Mouse (Mus musculus) midbrain, embryonic 15.5 days (tissue): ENCODE measurements around the gene Fgf11. TPM values are rescaled to one million over a fixed set of nuclear protein-coding genes. Genes with fewer than 3 reads are reported as not detected.

Source experiments
- ATAC-seq: fragments of 200-750 bp; cut with Nextera tagmentation; replicated peaks from 2 replicates; pipeline ENCODE4 v1.8.0; 2017; ENCODE audit warnings: moderate TSS enrichment
- H3K27ac ChIP-seq: fragments of 300-500 bp; sonication (generic); 2 replicates; pipeline ENCODE4 v1.5.1; 2015; ENCODE audit warnings: mild to moderate bottlenecking, inconsistent platforms
- H3K27me3 ChIP-seq: fragments of 300-500 bp; sonication (generic); replicated peaks from 2 replicates; pipeline ENCODE4 v1.6.1; 2015; ENCODE audit warnings: inconsistent platforms
- H3K36me3 ChIP-seq: fragments of 300-500 bp; sonication (generic); replicated peaks from 2 replicates; pipeline ENCODE4 v1.6.1; 2015; ENCODE audit warnings: inconsistent platforms
- H3K4me1 ChIP-seq: fragments of 300-500 bp; sonication (generic); 2 replicates; pipeline ENCODE4 v1.6.1; 2015; ENCODE audit warnings: inconsistent platforms
- H3K4me2 ChIP-seq: fragments of 300-500 bp; sonication (generic); 2 replicates; pipeline ENCODE4 v1.6.1; 2015; ENCODE audit warnings: inconsistent platforms, mild to moderate bottlenecking, moderate library complexity
- H3K4me3 ChIP-seq: fragments of 300-500 bp; sonication (generic); 2 replicates; pipeline ENCODE4 v1.5.1; 2015; ENCODE audit warnings: mild to moderate bottlenecking, inconsistent platforms
- H3K9ac ChIP-seq: fragments of 300-500 bp; sonication (generic); 2 replicates; pipeline ENCODE4 v1.6.1; 2015; ENCODE audit warnings: mild to moderate bottlenecking, inconsistent platforms
- H3K9me3 ChIP-seq: fragments of 300-500 bp; sonication (generic); 2 replicates; pipeline ENCODE4 v1.6.1; 2016; ENCODE audit warnings: inconsistent platforms
- WGBS: fragments of 180-500 bp; shearing (Covaris S2); methylation state at CpG from one replicate; pipeline ENCODE4 v1.1.7; 2015; ENCODE audit warnings: mixed read lengths; 5-methylcytosine and 5-hydroxymethylcytosine counted together
- polyA plus RNA-seq: library from polyadenylated mRNA; unstranded; fragments of >200 nt; fragmentation: Nextera tagmentation; extraction: Ambion mirVana; gene quantifications from 2 replicates; pipeline ENCODE4 v1.2.1, GENCODE M21; 2015

Fgf11 gene
- polyA plus RNA-seq, 1 experiment from 2014 or later = 4.5 TPM

- H3K27ac ChIP-seq = peak overlapping the region; percentile 97
- H3K9ac ChIP-seq = peak overlapping the region; percentile 98
- no peaks in the 10 kb centered on the region for H3K27me3 ChIP-seq
- peak overlapping the region; percentile 96 for H3K4me2 ChIP-seq
- peaks cover 46% of the 10 kb centered on the region for H3K4me1 ChIP-seq
- H3K36me3 ChIP-seq = peaks cover 3% of the 10 kb centered on the region; the same call in 1 of the 2 replicates
- H3K9me3 ChIP-seq = no peaks in the 10 kb centered on the region
- peak overlapping the region; percentile 89 for H3K4me3 ChIP-seq
- ATAC-seq = peak; percentile 7
- WGBS = under 1% methylated on average over 51 of the region's 52 CpGs
Measured at GRCm38 (mm10) chr11:69836703-69837576, 35.3 kb upstream of the Fgf11 start.

GRCm38 (mm10) chr11:69835966-69836335 lies 34.3 kb upstream of the Fgf11 start:
- 2% methylated on average over 4 of the region's 4 CpGs for WGBS
- Histone ChIP-seq H3K9me3 (no peaks in the 10 kb centered on the region), H3K27me3 (no peaks in the 10 kb centered on the region), H3K4me1 (peaks cover 46% of the 10 kb centered on the region), H3K9ac (peak overlapping the region; percentile 98), H3K27ac (peak overlapping the region; percentile 97), H3K4me2 (peak overlapping the region; percentile 96), H3K4me3 (peak overlapping the region; percentile 89), H3K36me3 (peaks cover 3% of the 10 kb centered on the region; the same call in 1 of the 2 replicates)
- ATAC-seq = no peak

- H3K27me3 ChIP-seq = no peaks in the 10 kb centered on the region
- peak overlapping the region; percentile 97 for H3K27ac ChIP-seq
- peaks cover 46% of the 10 kb centered on the region for H3K4me1 ChIP-seq
- WGBS = 3% methylated on average over 9 of the region's 9 CpGs
- peak overlapping the region; percentile 96 for H3K4me2 ChIP-seq
- peaks cover 3% of the 10 kb centered on the region; the same call in 1 of the 2 replicates for H3K36me3 ChIP-seq
- H3K4me3 ChIP-seq = peak overlapping the region; percentile 89
- H3K9ac ChIP-seq = peak overlapping the region; percentile 98
- H3K9me3 ChIP-seq = no peaks in the 10 kb centered on the region
- ATAC-seq = no peak
Measured at GRCm38 (mm10) chr11:69835326-69835965, 33.8 kb upstream of the Fgf11 start.

GRCm38 (mm10) chr11:69834001-69834549 lies 32.4 kb upstream of the Fgf11 start:
- H3K4me3 ChIP-seq = peak overlapping the region; percentile 89
- peak overlapping the region; percentile 98 for H3K9ac ChIP-seq
- H3K27ac ChIP-seq = peak overlapping the region; percentile 97
- 6% methylated on average over 47 of the region's 48 CpGs for WGBS
- H3K27me3 ChIP-seq = no peaks in the 10 kb centered on the region
- peaks cover 3% of the 10 kb centered on the region; the same call in 1 of the 2 replicates for H3K36me3 ChIP-seq
- no peak for ATAC-seq
- H3K9me3 ChIP-seq = no peaks in the 10 kb centered on the region
- peaks cover 42% of the 10 kb centered on the region for H3K4me1 ChIP-seq
- H3K4me2 ChIP-seq = peak overlapping the region; percentile 96

GRCm38 (mm10) chr11:69833554-69833953 lies 31.9 kb upstream of the Fgf11 start:
- H3K9ac ChIP-seq = peak overlapping the region; percentile 98
- WGBS = 63% methylated on average over 8 of the region's 8 CpGs
- no peaks in the 10 kb centered on the region for H3K9me3 ChIP-seq
- H3K27me3 ChIP-seq = no peaks in the 10 kb centered on the region
- H3K4me1 ChIP-seq = peaks cover 40% of the 10 kb centered on the region
- no peak for ATAC-seq
- peak overlapping the region; percentile 89 for H3K4me3 ChIP-seq
- H3K4me2 ChIP-seq = peak overlapping the region; percentile 96
- H3K36me3 ChIP-seq = peaks cover 3% of the 10 kb centered on the region; the same call in 1 of the 2 replicates
- H3K27ac ChIP-seq = peak overlapping the region; percentile 97; the same call in 1 of the 2 replicates

- H3K4me1 ChIP-seq = peaks cover 16% of the 10 kb centered on the region
- no peak overlapping the region for H3K9ac ChIP-seq
- no peak for ATAC-seq
- WGBS = 63% methylated on average over 5 of the region's 5 CpGs
- no peak overlapping the region for H3K4me2 ChIP-seq
- no peak overlapping the region for H3K4me3 ChIP-seq
- H3K36me3 ChIP-seq = peaks cover 31% of the 10 kb centered on the region
- no peaks in the 10 kb centered on the region for H3K9me3 ChIP-seq
- no peaks in the 10 kb centered on the region for H3K27me3 ChIP-seq
- no peak overlapping the region for H3K27ac ChIP-seq
Measured at GRCm38 (mm10) chr11:69828832-69829231, 27.2 kb upstream of the Fgf11 start.

- H3K9ac ChIP-seq = no peak overlapping the region
- H3K4me3 ChIP-seq = no peak overlapping the region
- H3K27ac ChIP-seq = no peak overlapping the region
- no peaks in the 10 kb centered on the region for H3K27me3 ChIP-seq
- WGBS = 70% methylated on average over 2 of the region's 2 CpGs
- no peak overlapping the region for H3K4me2 ChIP-seq
- peaks cover 28% of the 10 kb centered on the region for H3K36me3 ChIP-seq
- ATAC-seq = no peak
- H3K9me3 ChIP-seq = no peaks in the 10 kb centered on the region
- H3K4me1 ChIP-seq = no peaks in the 10 kb centered on the region
Measured at GRCm38 (mm10) chr11:69823456-69823855, 21.8 kb upstream of the Fgf11 start.

GRCm38 (mm10) chr11:69822080-69822479 lies 20.4 kb upstream of the Fgf11 start, which contains the start of gene Spem1:
Gene Spem1 (minus strand): TSS chr11:69822180.
- no peak within 1 kb of the TSS for H3K27ac ChIP-seq
- WGBS = 91% methylated on average over 3 of the region's 3 CpGs
- peaks cover 15% of the 10 kb centered on the region; the same call in 1 of the 2 replicates for H3K36me3 ChIP-seq
- H3K27me3 ChIP-seq = no peaks in the 10 kb centered on the region
- no peak within 1 kb of the TSS for H3K4me3 ChIP-seq
- H3K9ac ChIP-seq = no peak within 1 kb of the TSS
- no peak for ATAC-seq
- no peaks in the 10 kb centered on the region for H3K4me1 ChIP-seq
- H3K4me2 ChIP-seq = no peak within 1 kb of the TSS
- no peaks in the 10 kb centered on the region for H3K9me3 ChIP-seq

GRCm38 (mm10) chr11:69818871-69819270 lies 17.2 kb upstream of the Fgf11 start:
- WGBS = 88% methylated on average over 8 of the region's 8 CpGs
- no peaks in the 10 kb centered on the region for H3K27me3 ChIP-seq
- ATAC-seq = no peak

GRCm38 (mm10) chr11:69818365-69818764 lies 16.7 kb upstream of the Fgf11 start, which contains the start of gene Spem2:
Gene Spem2 (minus strand): TSS chr11:69818465.
- Histone ChIP-seq H3K9me3 (no peaks in the 10 kb centered on the region), H3K36me3 (no peaks in the 10 kb centered on the region), H3K9ac (no peak within 1 kb of the TSS), H3K4me3 (no peak within 1 kb of the TSS), H3K27ac (no peak within 1 kb of the TSS), H3K27me3 (no peaks in the 10 kb centered on the region), H3K4me1 (no peaks in the 10 kb centered on the region), H3K4me2 (no peak within 1 kb of the TSS)
- WGBS = 86% methylated on average over 2 of the region's 2 CpGs
- no peak for ATAC-seq

More at GRCm38 (mm10) chr11:69818871-69819270, 17.2 kb upstream of the Fgf11 start:
- Histone ChIP-seq H3K9ac (no peak overlapping the region), H3K4me2 (no peak overlapping the region), H3K36me3 (0 out of 2 replicates have a peak, but pooled peaks cover under 1% of the 10 kb centered on the region), H3K4me1 (no peaks in the 10 kb centered on the region), H3K27ac (no peak overlapping the region), H3K4me3 (no peak overlapping the region), H3K9me3 (no peaks in the 10 kb centered on the region)

- H3K9ac ChIP-seq = no peak overlapping the region
- 89% methylated on average over 12 of the region's 12 CpGs for WGBS
- H3K4me2 ChIP-seq = no peak overlapping the region
- no peaks in the 10 kb centered on the region for H3K27me3 ChIP-seq
- ATAC-seq = no peak
- H3K4me3 ChIP-seq = no peak overlapping the region
- H3K27ac ChIP-seq = no peak overlapping the region
- no peaks in the 10 kb centered on the region for H3K36me3 ChIP-seq
- H3K4me1 ChIP-seq = no peaks in the 10 kb centered on the region
- no peaks in the 10 kb centered on the region for H3K9me3 ChIP-seq
Measured at GRCm38 (mm10) chr11:69816520-69816919, 14.9 kb upstream of the Fgf11 start.

GRCm38 (mm10) chr11:69815155-69815554 lies 13.5 kb upstream of the Fgf11 start, which contains the start of gene Gm39566:
Gene Gm39566 (minus strand): TSS chr11:69815298.
- no peak for ATAC-seq
- Histone ChIP-seq H3K4me1 (no peaks in the 10 kb centered on the region), H3K4me2 (no peak within 1 kb of the TSS), H3K27me3 (no peaks in the 10 kb centered on the region), H3K4me3 (no peak within 1 kb of the TSS), H3K9ac (no peak within 1 kb of the TSS), H3K9me3 (no peaks in the 10 kb centered on the region), H3K36me3 (no peaks in the 10 kb centered on the region), H3K27ac (no peak within 1 kb of the TSS)
- WGBS = 66% methylated on average over 10 of the region's 10 CpGs
